Mouse (Mus musculus): ENCODE results near the gene Epb41l1. TPM values are rescaled to one million over a fixed set of nuclear protein-coding genes. Genes with fewer than 3 reads are reported as not detected.

Epb41l1 gene
- polyA plus RNA-seq, 1 experiment from 2014 or later: 3.1 TPM

- ATAC-seq (replicated peaks; ENCODE audit: low FRiP score) (no peak), DNase-seq (ENCODE audit: low spot score) (no peak)
- Histone ChIP-seq H3K4me3 (ENCODE audit: low read depth, low read length) (no peak overlapping the region), H3K9me3 (ENCODE audit: control insufficient read depth, low read length) (no peaks in the 10 kb centered on the region), H3K27me3 (ENCODE audit: control insufficient read depth, insufficient read depth, low read length) (no peaks in the 10 kb centered on the region), H3K27ac (ENCODE audit: low read depth, low read length) (no peak overlapping the region), H3K9ac (ENCODE audit: low read length) (no peak overlapping the region), H3K4me2 (ENCODE audit: low read depth, low read length, severe bottlenecking) (no peak overlapping the region), H3K4me1 (replicated peaks; ENCODE audit: control insufficient read depth, insufficient read depth, low read length) (peaks cover 3% of the 10 kb centered on the region), H3K36me3 (ENCODE audit: control insufficient read depth, insufficient read depth, low read length) (no peaks in the 10 kb centered on the region)
- WGBS: 66% methylated on average over 11 of the region's 11 CpGs
Observed at GRCm38 (mm10) chr2:156584154-156584796, 163.6 kb downstream of the Epb41l1 start.

GRCm38 (mm10) chr2:156584797-156585471 is 164.2 kb downstream of the Epb41l1 start:
- peak; percentile 58 for ATAC-seq (replicated peaks; ENCODE audit: low FRiP score)
- H3K9me3 ChIP-seq (ENCODE audit: control insufficient read depth, low read length): no peaks in the 10 kb centered on the region
- no peaks in the 10 kb centered on the region for H3K27me3 ChIP-seq (ENCODE audit: control insufficient read depth, insufficient read depth, low read length)
- H3K4me1 ChIP-seq (replicated peaks; ENCODE audit: control insufficient read depth, insufficient read depth, low read length): peaks cover 3% of the 10 kb centered on the region
- peak overlapping the region; percentile 31; the same call in 1 of the 2 replicates for H3K4me2 ChIP-seq (ENCODE audit: low read depth, low read length, severe bottlenecking)
- peak; percentile 56 for DNase-seq (ENCODE audit: low spot score)
- H3K9ac ChIP-seq (ENCODE audit: low read length): no peak overlapping the region
- WGBS: 33% methylated on average over 14 of the region's 14 CpGs
- H3K4me3 ChIP-seq (ENCODE audit: low read depth, low read length): no peak overlapping the region
- no peaks in the 10 kb centered on the region for H3K36me3 ChIP-seq (ENCODE audit: control insufficient read depth, insufficient read depth, low read length)
- no peak overlapping the region for H3K27ac ChIP-seq (ENCODE audit: low read depth, low read length)

GRCm38 (mm10) chr2:156589481-156589880 is 168.8 kb downstream of the Epb41l1 start:
- ATAC-seq (replicated peaks; ENCODE audit: low FRiP score): no peak

More at GRCm38 (mm10) chr2:156589481-156589880, 168.8 kb downstream of the Epb41l1 start:
- Histone ChIP-seq H3K9me3 (ENCODE audit: control insufficient read depth, low read length) (no peaks in the 10 kb centered on the region), H3K4me2 (ENCODE audit: low read depth, low read length, severe bottlenecking) (no peak overlapping the region), H3K4me3 (ENCODE audit: low read depth, low read length) (no peak overlapping the region), H3K4me1 (replicated peaks; ENCODE audit: control insufficient read depth, insufficient read depth, low read length) (peaks cover 3% of the 10 kb centered on the region), H3K27ac (ENCODE audit: low read depth, low read length) (no peak overlapping the region), H3K27me3 (ENCODE audit: control insufficient read depth, insufficient read depth, low read length) (no peaks in the 10 kb centered on the region), H3K36me3 (ENCODE audit: control insufficient read depth, insufficient read depth, low read length) (no peaks in the 10 kb centered on the region), H3K9ac (ENCODE audit: low read length) (no peak overlapping the region)
- WGBS: 90% methylated on average over 9 of the region's 9 CpGs
- no peak for DNase-seq (ENCODE audit: low spot score)

Small RNA genes lying within 50 kb of the gene (microRNA-seq; reads per million reads assigned to microRNA genes)
- gene Gm22758 (ENCODE audit: insufficient number of aligned reads): not detected

Other genes with a start within 250 kb of the Epb41l1 start
- gene Rbm39, start 240.7 kb upstream of the Epb41l1 start, polyA plus RNA-seq (2014; fragmentation: Nextera tagmentation; extraction: Ambion mirVana): 630 and 681 TPM in 2 replicates
- 87.7 and 92.9 TPM in 2 replicates for gene Phf20, start 224.4 kb upstream of the Epb41l1 start, polyA plus RNA-seq (2014; fragmentation: Nextera tagmentation; extraction: Ambion mirVana)
- gene Cnbd2, start 108.6 kb upstream of the Epb41l1 start, polyA plus RNA-seq (2014; fragmentation: Nextera tagmentation; extraction: Ambion mirVana): 3.6 and 4.5 TPM in 2 replicates
- gene Scand1, start 108.2 kb upstream of the Epb41l1 start, polyA plus RNA-seq (2014; fragmentation: Nextera tagmentation; extraction: Ambion mirVana): 78.0 and 84.0 TPM in 2 replicates
- gene Aar2, start 126.7 kb downstream of the Epb41l1 start, polyA plus RNA-seq (2014; fragmentation: Nextera tagmentation; extraction: Ambion mirVana): 45.9 and 50.0 TPM in 2 replicates
- 140 and 163 TPM in 2 replicates for gene Dlgap4, start 192.8 kb downstream of the Epb41l1 start, polyA plus RNA-seq (2014; fragmentation: Nextera tagmentation; extraction: Ambion mirVana)

Data from forebrain, embryonic 11.5 days (tissue).